Mouse (Mus musculus) regulatory T cell (primary cell): ENCODE measurements around the gene Oaf.

Experiments
- in situ Hi-C: fragments of 300-600 bp; cut with MboI, MseI; formaldehyde crosslinking; loops from one replicate; pipeline ENCODE4 v1.15.1; 2025; ENCODE audit warnings: high pct_unique_total_duplicates

Oaf gene

DNA sequence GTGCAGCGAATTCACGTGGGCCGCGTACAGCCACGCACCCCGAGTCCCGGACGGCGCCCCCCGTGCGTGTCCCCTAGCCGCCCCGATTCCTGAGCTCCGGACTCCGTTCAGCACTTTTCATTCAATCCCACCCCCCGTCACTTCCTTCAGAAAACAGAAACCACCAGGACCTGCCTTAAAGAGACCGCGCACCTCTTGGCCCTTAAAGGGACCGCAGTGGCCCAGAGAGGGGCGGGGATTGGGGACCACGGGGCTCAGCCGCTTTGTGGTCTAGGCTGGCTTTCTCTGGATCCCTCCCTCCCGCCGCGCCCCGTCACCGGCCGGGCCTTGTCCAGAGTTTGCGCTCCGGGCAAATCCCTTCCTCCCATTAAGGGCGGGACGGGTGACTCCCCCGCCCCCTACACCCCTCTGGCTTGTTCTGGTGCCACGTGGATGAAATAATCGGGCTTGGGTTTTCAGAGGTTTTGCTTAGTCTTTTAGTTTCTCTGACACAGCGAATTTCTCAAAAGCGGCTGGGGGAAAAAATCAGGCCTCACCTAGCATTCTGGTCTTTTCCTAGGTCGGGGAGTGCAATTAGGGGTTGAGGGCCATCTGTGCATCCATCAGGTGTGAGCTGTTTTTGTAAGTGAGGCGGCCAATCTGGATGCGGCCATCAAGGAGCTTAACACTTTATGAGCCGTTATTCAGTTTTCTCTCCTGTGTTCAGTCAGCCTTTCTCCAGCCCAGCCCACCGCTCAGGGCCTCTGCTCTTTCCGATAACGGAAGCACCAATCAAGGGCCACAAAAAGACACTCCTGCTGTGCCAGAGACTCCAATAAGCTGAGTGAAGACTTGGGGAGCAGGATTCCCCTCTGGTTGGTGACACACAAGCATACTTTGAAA, at the start of gene Oaf:
Gene Oaf, minus strand, starts transcription at position 200 of the 882 bp plus-strand sequence.
- in situ Hi-C loops, result no loop called here

DNA sequence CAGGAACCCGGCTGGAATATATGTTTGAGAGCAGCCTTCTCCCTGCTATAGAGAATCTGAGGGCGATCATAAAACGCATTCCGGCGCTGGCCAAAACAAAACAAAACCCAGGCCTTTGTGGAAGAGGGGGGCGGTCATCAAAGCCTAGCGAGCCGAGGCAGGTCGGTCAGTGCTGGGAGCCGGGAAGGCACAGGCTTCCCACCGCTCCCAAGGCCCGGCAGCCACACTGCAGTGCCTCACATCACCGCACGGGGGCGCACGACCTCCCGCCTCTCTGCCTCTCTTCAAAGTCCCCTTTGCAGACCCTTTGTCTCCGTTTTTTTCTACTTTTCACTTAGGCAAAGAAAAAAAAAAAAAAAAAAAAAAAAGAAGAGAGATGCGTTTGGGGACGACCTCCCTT, 47.2 kb upstream of the Oaf start:
- in situ Hi-C loops, result loop anchor here (5.0 kb wide), 2 partner anchors 65 to 145 kb away; no protein-coding TSS in a partner anchor

DNA sequence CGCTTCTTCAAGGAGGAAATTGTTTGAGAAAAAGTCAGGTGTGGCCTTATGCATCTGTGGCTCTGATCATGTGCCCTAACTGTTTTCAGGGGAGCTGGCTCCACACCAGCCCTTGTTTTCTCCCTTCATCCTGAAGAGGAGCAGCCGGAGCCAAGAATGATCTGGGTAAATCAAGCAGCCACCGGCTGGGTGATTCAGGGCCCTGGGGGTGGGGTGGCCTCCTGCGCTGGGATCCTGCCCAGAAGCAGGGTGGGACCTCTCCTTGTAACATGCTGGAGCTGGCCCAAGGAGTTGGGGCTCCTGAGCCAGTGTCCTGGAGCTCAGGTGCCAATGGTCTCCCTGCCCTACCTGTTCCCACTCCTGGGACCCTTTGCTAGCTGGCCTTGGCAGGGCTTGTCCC, 45.6 kb upstream of the Oaf start:
- in situ Hi-C loops, result loop anchor here (5.0 kb wide), 2 partner anchors 63 to 143 kb away; no protein-coding TSS in a partner anchor

DNA sequence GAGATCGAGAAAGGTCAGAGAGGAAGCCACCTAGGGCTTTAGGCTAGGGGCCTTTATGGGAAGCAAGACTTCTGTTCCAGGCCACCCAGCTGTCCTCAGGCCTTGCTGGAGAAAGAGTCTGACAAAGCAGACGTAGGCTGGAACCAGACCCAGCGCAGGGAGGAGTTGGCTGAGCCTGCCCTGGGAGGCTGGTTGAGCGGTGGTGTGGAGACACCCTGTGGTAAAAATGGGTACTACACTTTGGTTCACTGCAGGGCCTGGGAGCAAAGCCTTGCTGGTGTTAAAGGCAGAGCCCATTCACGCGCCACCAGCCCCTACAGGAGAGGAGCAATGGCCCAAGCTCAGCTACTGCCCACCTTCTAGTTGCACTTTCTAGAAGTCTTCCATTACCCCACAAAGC, 44.6 kb upstream of the Oaf start:
- in situ Hi-C loops, result no loop called here

GRCm38 (mm10) chr9:43273735-43274134, 34.0 kb upstream of the Oaf start:
- in situ Hi-C loops, result no loop called here

DNA sequence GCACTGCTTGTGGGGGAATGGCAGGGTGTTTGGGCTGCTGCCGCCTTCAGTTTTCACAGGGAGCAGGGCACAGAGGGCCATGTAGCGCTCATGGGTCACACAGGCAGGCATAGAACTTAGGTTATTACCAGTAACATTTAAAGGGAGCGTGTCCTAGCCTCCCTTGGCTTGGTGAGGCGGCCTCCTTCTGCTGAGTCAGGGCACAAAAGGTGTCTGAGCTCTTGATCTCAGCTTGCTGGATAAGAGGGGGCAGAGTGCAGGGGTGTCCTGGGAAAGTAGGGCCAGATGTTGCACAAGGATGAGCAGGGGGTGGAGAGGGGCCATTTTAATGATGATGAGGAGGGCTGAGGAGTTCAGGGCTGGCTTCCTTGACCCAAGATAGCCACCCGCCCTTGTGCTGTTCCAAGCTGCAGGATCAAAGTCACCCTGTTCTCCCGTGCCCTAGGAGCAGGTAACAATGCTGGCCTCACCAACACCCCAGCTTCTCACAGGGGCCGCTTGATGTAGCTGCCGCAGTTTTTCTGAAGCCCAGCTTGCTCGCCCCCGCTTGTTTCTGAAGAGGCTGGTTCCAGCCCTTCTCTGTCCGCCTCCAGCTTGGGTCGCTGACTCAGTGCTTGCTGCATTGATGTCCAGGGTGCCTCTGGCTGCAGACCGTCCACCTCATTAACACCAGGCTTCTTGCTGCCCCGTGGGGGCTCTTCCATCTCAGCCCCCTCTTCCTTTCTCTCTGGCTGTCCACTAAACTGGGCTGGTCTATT, 32.2 kb upstream of the Oaf start:
- in situ Hi-C loops, result no loop called here

DNA sequence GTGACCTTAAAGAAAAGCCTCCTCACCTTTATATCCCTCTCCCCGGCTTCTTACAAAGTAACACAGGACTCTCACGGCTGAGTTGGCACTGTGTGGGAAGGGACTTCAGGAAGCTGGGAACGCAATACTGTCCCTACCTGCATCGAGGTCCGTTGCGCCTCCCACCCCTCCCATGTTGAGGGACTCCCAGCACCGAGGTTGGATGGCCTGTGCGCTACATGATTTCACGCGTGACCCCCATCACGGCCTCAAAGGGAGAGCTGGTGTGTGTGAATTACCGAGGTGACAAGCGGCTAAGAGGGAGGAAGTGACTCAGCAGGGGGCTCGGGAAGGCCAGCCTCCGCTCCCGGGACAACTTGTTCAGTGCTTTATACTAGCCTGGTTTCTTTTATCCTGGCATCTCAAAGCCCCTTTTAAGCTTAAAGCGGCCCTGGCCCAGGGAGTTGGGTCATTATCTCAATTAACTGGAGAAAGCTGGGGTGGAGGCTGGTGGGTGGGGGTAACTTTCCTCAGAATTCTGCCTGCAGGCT, 31.1 kb upstream of the Oaf start:
- in situ Hi-C loops, result no loop called here

DNA sequence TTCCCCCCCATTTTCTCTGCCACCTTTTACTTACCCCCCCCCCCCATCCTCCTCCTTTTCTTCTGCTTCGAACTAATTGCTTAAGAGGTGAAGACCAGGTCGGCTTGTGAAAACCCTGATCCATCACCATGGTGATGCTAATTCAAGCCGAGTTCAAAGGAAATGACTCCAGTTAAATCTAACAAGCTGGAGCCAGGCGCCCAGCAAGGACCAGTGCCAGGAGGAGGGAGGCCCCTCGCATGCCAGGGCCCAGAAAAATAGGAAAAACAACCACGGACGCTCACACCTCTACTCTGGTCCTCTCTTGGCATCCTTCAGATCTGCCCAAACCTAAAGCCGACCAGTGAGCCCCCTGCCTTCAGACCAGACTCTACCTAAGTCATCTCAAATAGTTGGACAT, 29.5 kb upstream of the Oaf start:
- in situ Hi-C loops, result no loop called here

DNA sequence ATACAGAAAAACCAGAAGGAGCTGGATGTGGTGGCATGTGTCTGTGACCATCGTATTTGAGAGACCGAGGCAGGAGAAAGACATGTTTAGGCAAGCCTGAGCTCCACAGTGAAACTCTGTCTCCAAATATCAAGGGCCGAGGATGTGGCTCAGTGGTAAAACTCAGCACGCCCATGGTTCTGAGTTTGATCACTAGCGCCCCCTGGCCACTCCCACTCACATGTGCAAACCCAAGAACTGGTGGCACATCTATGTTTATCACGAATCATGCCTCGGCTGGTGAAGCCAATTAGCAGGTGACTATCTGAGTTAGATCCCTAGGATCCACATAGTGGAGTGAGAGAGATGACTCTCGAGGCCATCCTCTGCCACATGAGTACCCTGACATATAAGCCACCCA, 27.6 kb upstream of the Oaf start:
- in situ Hi-C loops, result no loop called here

DNA sequence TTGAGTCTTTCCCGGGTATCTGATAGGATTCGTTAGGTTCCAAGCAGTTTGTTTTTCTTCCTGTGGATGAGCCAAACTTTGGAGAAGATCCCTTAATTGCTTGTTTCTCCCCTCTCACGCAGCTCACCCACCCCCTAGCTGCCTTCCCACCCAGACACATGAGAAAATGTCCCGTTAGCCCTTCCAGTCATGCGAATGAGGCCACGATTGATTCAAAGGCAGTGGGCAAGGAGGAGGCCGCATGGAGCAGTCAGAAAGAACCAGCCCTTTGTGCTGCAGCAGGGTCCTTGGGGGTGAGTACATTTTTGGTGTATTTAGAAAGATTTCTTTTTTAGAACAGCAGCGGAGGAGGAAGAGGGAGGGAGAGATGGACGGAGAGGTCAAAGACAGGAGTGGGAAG, 25.5 kb upstream of the Oaf start:
- in situ Hi-C loops, result no loop called here

DNA sequence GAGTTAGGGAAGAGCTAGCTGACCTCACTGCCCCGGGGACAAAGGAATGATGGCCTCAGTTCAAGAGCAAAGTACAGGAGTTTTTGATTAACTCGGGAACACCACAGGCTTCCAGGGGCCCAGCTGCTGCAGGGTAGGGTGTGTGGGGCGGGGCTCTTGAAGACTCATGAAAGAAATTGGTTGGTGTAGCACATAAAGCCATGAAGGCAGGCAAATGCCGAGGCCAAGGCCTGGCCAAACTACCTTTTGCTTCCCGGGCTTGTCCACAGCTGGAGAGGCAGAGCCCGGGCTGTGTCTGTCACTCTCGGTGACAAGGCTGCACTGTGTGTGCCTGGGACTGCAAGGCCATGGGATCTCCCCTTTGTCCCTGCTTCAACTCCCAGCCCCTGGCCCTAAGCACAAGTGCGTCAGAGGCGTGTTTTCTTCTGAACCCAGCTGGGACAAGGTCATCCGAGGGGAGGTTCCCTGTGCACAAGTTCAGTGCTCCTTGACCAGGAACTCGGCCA, 24.3 kb upstream of the Oaf start:
- in situ Hi-C loops, result no loop called here

DNA sequence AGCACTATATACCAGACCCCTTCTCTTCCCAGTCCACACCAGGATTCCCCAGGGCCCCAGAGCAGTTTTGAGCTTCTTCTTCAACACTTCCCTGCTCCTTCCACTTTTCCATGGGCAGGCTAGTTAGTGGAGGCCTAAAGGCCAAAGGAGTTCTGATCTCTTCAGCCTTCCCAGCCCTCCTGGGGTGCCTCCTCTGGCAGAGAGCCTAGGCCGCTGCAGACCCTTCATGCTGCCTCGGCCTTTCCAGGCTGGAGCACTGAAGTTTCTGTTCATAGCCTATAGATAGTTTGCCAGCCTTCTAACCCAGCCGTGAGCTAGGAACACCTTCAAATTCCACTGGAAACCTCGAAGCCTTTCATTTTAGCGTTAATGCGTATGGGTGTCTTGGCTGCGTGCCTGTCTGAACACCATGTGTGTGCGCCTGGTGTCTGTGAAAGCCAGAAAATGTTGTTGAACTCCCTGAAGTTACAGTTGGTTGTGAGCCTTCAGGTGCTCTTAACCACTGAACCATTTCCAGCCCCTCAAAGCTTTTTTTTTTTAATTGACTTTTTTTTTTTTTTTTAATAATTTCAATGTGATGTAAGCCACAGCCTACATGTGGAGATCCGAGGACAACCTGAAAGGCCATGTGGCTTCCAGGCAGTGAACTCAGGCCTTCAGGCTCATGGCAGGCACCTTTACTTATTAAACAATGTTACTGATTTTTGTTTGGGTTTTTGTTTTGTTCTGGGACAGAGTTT, 23.3 kb upstream of the Oaf start:
- in situ Hi-C loops, result no loop called here

GRCm38 (mm10) chr9:43262390-43262789, 22.7 kb upstream of the Oaf start:
- in situ Hi-C loops, result no loop called here

GRCm38 (mm10) chr9:43261941-43262340, 22.2 kb upstream of the Oaf start:
- in situ Hi-C loops, result no loop called here

DNA sequence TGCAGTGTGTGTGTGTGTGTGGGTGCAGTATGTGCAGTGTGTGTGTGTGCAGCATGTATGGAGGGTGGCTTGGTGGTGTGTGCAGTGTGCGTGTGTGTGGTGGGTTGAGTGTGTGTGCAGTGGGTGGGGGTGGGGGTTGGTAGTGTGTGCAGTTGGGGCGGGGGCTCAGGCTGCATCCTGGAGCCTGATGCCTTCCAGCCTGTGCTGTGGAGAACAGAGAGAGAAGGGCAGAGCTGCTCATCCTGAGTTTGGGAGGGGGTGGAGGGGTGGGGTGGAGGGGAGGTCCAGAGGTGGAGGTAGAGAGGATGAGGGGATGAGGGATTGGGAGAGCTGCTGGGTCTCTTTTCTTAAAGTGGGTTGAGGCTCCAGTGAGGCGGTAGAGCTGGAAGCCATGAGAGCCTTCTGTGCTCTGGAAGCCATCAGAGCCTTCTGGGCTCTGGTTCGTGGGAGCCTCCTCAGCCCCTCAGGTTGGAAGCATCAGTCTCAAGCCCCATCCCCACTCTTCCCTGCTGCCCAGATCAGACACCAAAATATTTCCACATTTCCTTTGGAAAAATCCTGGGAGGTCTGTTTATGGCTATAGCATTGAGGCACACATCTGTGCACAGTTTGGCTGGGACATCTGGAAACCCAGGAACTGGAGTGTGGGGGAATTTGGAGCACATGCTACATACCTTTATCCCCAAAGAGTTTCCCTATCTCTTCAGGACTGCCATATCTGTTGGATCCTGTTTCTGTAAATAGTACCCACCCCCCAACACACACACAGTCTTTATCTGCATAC, 21.6 kb upstream of the Oaf start:
- in situ Hi-C loops, result no loop called here

DNA sequence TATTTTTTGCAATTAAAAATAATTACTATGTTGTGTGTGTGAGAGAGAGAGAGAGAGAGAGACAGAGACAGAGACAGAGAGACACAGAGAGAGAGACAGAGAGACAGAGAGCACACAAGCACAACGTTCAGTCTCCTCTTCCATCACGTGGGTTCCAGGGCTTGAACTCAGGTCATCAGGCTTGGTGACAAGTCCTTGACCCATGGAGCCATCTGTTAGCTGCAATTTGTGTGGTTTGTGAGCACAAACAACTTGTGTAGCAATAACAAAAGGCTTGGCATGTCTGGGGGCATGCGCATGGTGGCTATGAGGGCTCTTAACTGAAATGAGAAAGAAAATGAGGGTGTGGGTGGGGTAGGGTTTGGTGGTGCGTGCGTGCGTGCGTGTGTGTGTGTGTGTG, 20.9 kb upstream of the Oaf start:
- in situ Hi-C loops, result no loop called here

DNA sequence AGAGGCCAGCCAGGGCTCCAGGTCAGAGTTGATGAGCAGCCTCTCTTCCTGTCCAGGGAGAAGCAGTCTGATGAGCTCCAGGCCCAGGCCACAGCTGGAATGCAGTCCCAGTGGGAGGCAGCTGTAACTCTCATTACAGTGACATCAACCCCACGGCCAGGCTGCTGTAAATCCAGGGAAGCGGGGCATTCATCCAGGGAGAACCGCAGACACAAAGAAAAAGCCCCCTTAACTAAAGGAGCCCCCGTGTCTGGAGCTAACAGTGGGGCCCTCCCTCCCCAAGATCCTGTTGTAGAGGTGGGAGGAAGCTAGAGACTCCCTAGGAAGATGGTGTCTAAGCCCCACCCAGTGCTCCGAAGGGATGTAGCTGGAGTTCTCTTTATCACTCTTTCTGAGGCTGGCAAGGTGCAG, 13.6 kb upstream of the Oaf start:
- in situ Hi-C loops, result no loop called here

GRCm38 (mm10) chr9:43252790-43253189, 13.1 kb upstream of the Oaf start:
- in situ Hi-C loops, result no loop called here

- in situ Hi-C loops, result no loop called here
Observed at GRCm38 (mm10) chr9:43251786-43252185, 12.1 kb upstream of the Oaf start.

- in situ Hi-C loops, result no loop called here
Observed at GRCm38 (mm10) chr9:43246738-43247180, 7.0 kb upstream of the Oaf start.
